Mouse (Mus musculus): ENCODE results near the gene Svip. TPM values are rescaled to one million over a fixed set of nuclear protein-coding genes. Genes with fewer than 3 reads are reported as not detected.

Svip gene
- total and polyA plus RNA-seq, 2 experiments from 2014 or later: 16.0 to 22.9 TPM

GRCm38 (mm10) chr7:52013457-52013856, 7.6 kb upstream of the Svip start:
- ATAC-seq (no peak), DNase-seq (no peak)
- Histone ChIP-seq H3K4me2 (ENCODE audit: low read depth) (no peak overlapping the region), H3K4me1 (ENCODE audit: insufficient read depth) (no peaks in the 10 kb centered on the region), H3K4me3 (ENCODE audit: low read depth, low read length) (no peak overlapping the region), H3K9me3 (ENCODE audit: low read length) (no peaks in the 10 kb centered on the region), H3K36me3 (ENCODE audit: insufficient read depth) (no peaks in the 10 kb centered on the region), H3K27me3 (ENCODE audit: insufficient read depth, low read length) (no peaks in the 10 kb centered on the region; the same call in 1 of the 2 replicates), H3K27ac (ENCODE audit: low read depth, low read length) (no peak overlapping the region), H3K9ac (no peak overlapping the region)
- no peak for TF ChIP-seq CTCF (IDR thresholded peaks at IDR 0.05; ENCODE audit: low read depth)
- WGBS: 78% methylated on average over 7 of the region's 7 CpGs

GRCm38 (mm10) chr7:52007138-52007537, 1.3 kb upstream of the Svip start:
- H3K4me3 ChIP-seq (ENCODE audit: low read depth, low read length): no peak overlapping the region
- H3K27me3 ChIP-seq (ENCODE audit: insufficient read depth, low read length): no peaks in the 10 kb centered on the region; the same call in 1 of the 2 replicates
- no peaks in the 10 kb centered on the region for H3K9me3 ChIP-seq (ENCODE audit: low read length)
- WGBS: 88% methylated on average over 2 of the region's 2 CpGs
- no peak for TF ChIP-seq CTCF (IDR thresholded peaks at IDR 0.05; ENCODE audit: low read depth)
- H3K4me1 ChIP-seq (ENCODE audit: insufficient read depth): peaks cover 5% of the 10 kb centered on the region
- no peak overlapping the region for H3K27ac ChIP-seq (ENCODE audit: low read depth, low read length)
- no peaks in the 10 kb centered on the region for H3K36me3 ChIP-seq (ENCODE audit: insufficient read depth)
- ATAC-seq (no peak), DNase-seq (no peak)
- H3K4me2 ChIP-seq (ENCODE audit: low read depth): no peak overlapping the region
- no peak overlapping the region for H3K9ac ChIP-seq

GRCm38 (mm10) chr7:52006296-52006630, 445 bp upstream of the Svip start:
- DNase-seq (no peak), ATAC-seq (peak; percentile 79)
- Histone ChIP-seq H3K9me3 (ENCODE audit: low read length) (no peaks in the 10 kb centered on the region), H3K27ac (ENCODE audit: low read depth, low read length) (0 out of 2 replicates have a peak overlapping the region, but pooled peaks have one; percentile 77), H3K4me2 (ENCODE audit: low read depth) (peak overlapping the region; percentile 66), H3K4me1 (ENCODE audit: insufficient read depth) (peaks cover 5% of the 10 kb centered on the region), H3K9ac (peak overlapping the region; percentile 85; the same call in 1 of the 2 replicates), H3K36me3 (ENCODE audit: insufficient read depth) (no peaks in the 10 kb centered on the region), H3K27me3 (ENCODE audit: insufficient read depth, low read length) (no peaks in the 10 kb centered on the region; the same call in 1 of the 2 replicates), H3K4me3 (ENCODE audit: low read depth, low read length) (peak overlapping the region; percentile 71)
- TF ChIP-seq CTCF (IDR thresholded peaks at IDR 0.05; ENCODE audit: low read depth): no peak
- 3% methylated on average over 9 of the region's 9 CpGs for WGBS

DNA sequence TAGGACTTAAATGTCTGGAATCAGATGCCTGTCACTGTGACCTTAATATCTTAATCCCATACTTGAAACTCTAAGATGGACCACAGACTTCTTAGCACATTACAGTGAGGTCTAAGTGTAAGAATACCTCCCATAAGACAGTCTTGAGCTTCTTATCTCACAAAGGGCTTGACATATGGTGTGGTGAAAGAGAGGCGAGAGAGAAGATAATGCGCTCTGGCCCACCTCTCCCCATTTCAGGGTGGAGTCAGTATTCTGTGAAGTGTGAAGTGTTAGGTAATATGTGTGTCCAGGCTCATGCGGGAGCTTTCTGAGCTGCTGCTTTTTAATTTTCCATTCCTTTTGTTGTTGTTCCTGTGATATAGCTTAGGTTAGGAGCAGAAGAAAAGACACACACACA, 14.8 kb downstream of the Svip start:
- Histone ChIP-seq H3K27ac (ENCODE audit: low read depth, low read length) (no peak overlapping the region), H3K9ac (no peak overlapping the region), H3K4me1 (ENCODE audit: insufficient read depth) (no peaks in the 10 kb centered on the region), H3K27me3 (ENCODE audit: insufficient read depth, low read length) (no peaks in the 10 kb centered on the region), H3K4me2 (ENCODE audit: low read depth) (no peak overlapping the region), H3K36me3 (ENCODE audit: insufficient read depth) (no peaks in the 10 kb centered on the region), H3K4me3 (ENCODE audit: low read depth, low read length) (no peak overlapping the region), H3K9me3 (ENCODE audit: low read length) (no peaks in the 10 kb centered on the region)
- WGBS: 87% methylated on average over 3 of the region's 3 CpGs
- no peak for TF ChIP-seq CTCF (IDR thresholded peaks at IDR 0.05; ENCODE audit: low read depth)
- DNase-seq (no peak), ATAC-seq (no peak)

DNA sequence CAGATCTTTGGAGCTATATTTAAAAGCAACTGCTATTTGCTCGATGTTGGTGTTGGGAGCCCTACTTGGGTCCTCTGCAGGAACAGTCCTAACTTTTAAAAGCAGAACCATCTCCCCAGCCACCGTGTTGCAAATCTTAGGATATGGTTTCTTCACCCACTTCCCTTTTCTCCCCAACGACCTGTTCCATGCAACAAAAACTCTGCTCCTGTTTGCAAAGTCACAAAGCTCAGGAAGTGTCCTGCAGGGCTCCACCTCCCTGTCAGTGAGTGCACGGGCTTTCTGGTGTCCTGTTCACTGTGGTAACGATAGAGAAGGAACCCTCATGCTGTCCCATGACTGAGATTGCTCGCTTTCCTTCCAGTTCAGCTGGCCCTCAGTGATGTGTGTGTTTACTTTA, 18.9 kb downstream of the Svip start:
- no peak for ATAC-seq
- no peaks in the 10 kb centered on the region for H3K9me3 ChIP-seq (ENCODE audit: low read length)
- H3K4me3 ChIP-seq (ENCODE audit: low read depth, low read length): no peak overlapping the region
- WGBS: 68% methylated on average over 6 of the region's 6 CpGs
- H3K27ac ChIP-seq (ENCODE audit: low read depth, low read length): no peak overlapping the region
- TF ChIP-seq CTCF (IDR thresholded peaks at IDR 0.05; ENCODE audit: low read depth): no peak
- no peak overlapping the region for H3K4me2 ChIP-seq (ENCODE audit: low read depth)
- H3K4me1 ChIP-seq (ENCODE audit: insufficient read depth): no peaks in the 10 kb centered on the region
- no peak for DNase-seq
- no peak overlapping the region for H3K9ac ChIP-seq
- H3K27me3 ChIP-seq (ENCODE audit: insufficient read depth, low read length): no peaks in the 10 kb centered on the region
- H3K36me3 ChIP-seq (ENCODE audit: insufficient read depth): no peaks in the 10 kb centered on the region

DNA sequence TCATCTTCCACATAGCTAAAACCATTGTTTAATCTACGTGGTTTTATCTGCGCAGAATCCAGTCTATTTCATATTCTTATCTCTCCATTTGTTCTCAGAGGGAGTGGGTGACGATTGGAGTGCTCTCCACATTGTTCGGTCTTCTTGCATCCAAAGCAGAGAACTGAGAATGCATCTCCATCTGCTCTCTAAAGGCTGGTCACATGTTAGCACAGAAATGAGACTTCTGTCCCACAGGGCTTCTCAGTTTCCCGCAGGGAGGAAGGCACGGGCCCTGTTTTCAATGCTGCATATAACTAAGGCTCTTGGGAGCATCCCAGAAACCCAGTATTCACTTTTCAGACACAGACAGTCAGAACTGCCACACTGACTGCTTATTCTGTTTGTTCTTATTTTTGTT, 20.1 kb downstream of the Svip start:
- Histone ChIP-seq H3K9ac (no peak overlapping the region), H3K4me2 (ENCODE audit: low read depth) (no peak overlapping the region), H3K4me3 (ENCODE audit: low read depth, low read length) (no peak overlapping the region), H3K9me3 (ENCODE audit: low read length) (no peaks in the 10 kb centered on the region), H3K36me3 (ENCODE audit: insufficient read depth) (no peaks in the 10 kb centered on the region), H3K27ac (ENCODE audit: low read depth, low read length) (no peak overlapping the region), H3K4me1 (ENCODE audit: insufficient read depth) (no peaks in the 10 kb centered on the region), H3K27me3 (ENCODE audit: insufficient read depth, low read length) (no peaks in the 10 kb centered on the region)
- no peak for TF ChIP-seq CTCF (IDR thresholded peaks at IDR 0.05; ENCODE audit: low read depth)
- WGBS: 61% methylated on average over 6 of the region's 6 CpGs
- DNase-seq (peak; percentile 16), ATAC-seq (peak; percentile 66)

DNA sequence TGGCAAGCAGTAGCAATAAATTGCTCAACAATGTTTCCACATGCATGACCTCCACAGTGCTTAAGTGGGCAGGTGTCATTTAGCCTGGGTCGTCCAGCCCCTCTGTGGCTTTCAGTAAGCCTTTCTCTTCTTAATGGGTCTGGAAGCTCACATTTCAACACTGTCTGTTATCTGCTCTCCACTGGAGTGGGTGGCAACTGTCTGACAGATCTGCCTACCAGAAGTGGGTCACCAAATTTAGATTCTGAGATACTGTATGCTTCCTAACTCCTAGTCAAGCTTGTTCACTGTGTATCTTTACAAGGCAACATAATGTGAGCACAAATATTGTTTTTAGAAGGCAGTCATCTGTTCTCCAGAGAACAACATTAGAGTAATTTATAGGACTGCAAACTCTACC, 23.5 kb downstream of the Svip start:
- H3K27me3 ChIP-seq (ENCODE audit: insufficient read depth, low read length): no peaks in the 10 kb centered on the region
- H3K27ac ChIP-seq (ENCODE audit: low read depth, low read length): no peak overlapping the region
- no peaks in the 10 kb centered on the region for H3K9me3 ChIP-seq (ENCODE audit: low read length)
- no peak overlapping the region for H3K4me2 ChIP-seq (ENCODE audit: low read depth)
- no peak for TF ChIP-seq CTCF (IDR thresholded peaks at IDR 0.05; ENCODE audit: low read depth)
- no peak overlapping the region for H3K4me3 ChIP-seq (ENCODE audit: low read depth, low read length)
- H3K36me3 ChIP-seq (ENCODE audit: insufficient read depth): no peaks in the 10 kb centered on the region
- ATAC-seq (peak; percentile 42; the same call in 1 of the 2 replicates), DNase-seq (no peak)
- WGBS: 37% methylated on average over 1 of the region's 1 CpGs
- H3K9ac ChIP-seq: no peak overlapping the region
- H3K4me1 ChIP-seq (ENCODE audit: insufficient read depth): no peaks in the 10 kb centered on the region

- no peaks in the 10 kb centered on the region for H3K27me3 ChIP-seq (ENCODE audit: insufficient read depth, low read length)
- TF ChIP-seq CTCF (IDR thresholded peaks at IDR 0.05; ENCODE audit: low read depth): peak; percentile 60
- ATAC-seq (no peak), DNase-seq (no peak)
- no peak overlapping the region for H3K4me2 ChIP-seq (ENCODE audit: low read depth)
- no peaks in the 10 kb centered on the region for H3K36me3 ChIP-seq (ENCODE audit: insufficient read depth)
- 43% methylated on average over 5 of the region's 5 CpGs for WGBS
- H3K9me3 ChIP-seq (ENCODE audit: low read length): no peaks in the 10 kb centered on the region
- H3K9ac ChIP-seq: no peak overlapping the region
- H3K4me3 ChIP-seq (ENCODE audit: low read depth, low read length): no peak overlapping the region
- no peaks in the 10 kb centered on the region for H3K4me1 ChIP-seq (ENCODE audit: insufficient read depth)
- H3K27ac ChIP-seq (ENCODE audit: low read depth, low read length): no peak overlapping the region
These were observed 26.5 kb downstream of the Svip start for GRCm38 (mm10) chr7:51979271-51979670.

Measured in forebrain, postnatal 0 days (tissue).